Mouse (Mus musculus) neutrophil, adult 5-6 weeks (primary cell): ENCODE measurements around the gene Med26. TPM values are rescaled to one million over a fixed set of nuclear protein-coding genes. Genes with fewer than 3 reads are reported as not detected.

ENCODE experiments used
- ATAC-seq: fragments of 151-379, 151-347 bp; 2 replicates; pipeline ENCODE4 v1.8.0; 2017; ENCODE audit warnings: mild to moderate bottlenecking, moderate TSS enrichment; ENCODE audit not compliant: insufficient number of reproducible peaks, poor library complexity, low FRiP score, severe bottlenecking; ENCODE audit errors: extremely low read depth
- total RNA-seq: library from RNA; stranded (forward); fragments of 200-1000 nt; gene quantifications from 2 replicates; pipeline ENCODE4 v1.2.3, GENCODE M21; 2017

Med26 gene
- 9.1 and 10.1 TPM in 2 replicates for total RNA-seq

DNA sequence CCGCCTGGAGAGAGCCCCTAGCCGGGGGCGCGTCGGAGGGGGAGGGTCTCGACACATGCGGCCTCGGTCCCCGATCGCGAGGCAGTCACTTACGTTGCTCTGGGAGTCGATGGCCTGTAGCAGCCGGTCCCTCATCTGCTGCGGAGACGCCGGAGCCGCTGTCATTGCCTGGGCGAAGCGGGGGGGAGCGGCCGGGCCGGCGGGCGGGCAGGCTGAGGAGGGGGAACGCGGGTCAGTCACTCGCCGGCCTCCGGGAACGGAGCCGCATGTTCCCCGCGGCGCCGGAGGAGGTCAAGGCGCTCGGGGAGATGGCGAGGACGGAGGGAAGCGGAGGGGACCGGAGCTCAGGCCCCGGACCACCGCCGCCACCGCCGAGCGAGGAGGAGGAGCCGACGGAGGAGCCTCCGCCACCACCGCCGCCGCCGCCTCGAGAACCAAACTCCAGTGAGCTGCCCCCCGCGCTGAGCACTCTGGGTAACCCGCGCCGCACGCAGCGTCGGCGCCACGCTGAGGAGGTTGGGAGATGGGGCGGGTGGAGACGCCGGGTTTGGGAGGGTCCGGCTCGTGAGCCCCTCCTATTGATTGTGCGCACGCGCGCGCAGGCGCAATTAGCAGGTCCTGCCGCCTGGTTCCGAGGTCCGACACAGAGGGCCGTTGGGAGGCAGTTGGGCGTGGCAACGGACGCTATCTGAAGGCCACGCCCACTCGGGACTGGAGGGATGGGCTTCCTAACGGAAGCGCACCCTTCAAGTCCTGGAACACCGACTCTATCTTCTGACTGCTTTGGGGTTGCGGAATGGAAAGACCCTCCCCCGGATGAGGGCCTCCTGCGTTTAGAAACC, at the start of gene Med26:
Med26 (minus strand) TSS at position 469 of the 842 bp plus-strand sequence.
- peak; percentile 90 for ATAC-seq

DNA sequence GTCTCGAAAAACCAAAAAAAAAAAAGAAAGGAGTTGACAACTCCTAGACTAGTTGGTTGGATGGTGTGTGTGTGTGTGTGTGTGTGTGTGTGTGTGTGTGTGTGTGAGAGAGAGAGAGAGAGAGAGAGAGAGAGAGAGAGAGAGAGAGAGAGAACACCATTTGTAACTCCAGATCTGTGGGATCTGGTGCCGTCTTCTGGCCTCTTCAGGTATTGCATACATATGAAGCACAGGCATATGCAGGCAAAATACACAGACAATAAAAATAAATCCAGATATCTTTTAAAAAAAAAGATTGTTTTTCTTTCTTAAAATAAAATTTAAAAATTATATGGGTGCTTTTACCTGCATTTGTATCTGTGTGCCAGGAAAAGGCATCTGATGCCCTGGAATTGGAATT, 42.1 kb upstream of the Med26 start:
- peak; percentile 88 for ATAC-seq

DNA sequence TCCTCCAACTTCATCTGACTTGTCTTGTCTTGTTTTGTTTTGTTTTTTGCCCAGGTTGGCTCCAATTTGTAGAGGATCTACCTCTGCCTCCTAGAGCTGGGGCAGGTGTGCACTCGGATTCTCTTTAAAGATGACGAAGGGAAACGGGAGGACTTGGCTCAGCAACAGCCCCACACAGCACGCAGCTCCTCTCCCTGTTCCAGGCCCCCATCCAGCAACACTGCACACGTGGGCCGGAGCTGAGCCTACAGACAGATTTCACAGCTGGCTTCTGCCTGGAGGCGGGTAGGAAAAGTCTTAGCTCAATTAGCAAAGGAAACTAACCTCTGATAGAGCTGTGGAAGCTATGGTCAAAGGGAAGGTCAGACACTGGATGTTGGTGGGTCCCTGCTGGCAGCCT, 41.2 kb upstream of the Med26 start:
- ATAC-seq, result no peak

DNA sequence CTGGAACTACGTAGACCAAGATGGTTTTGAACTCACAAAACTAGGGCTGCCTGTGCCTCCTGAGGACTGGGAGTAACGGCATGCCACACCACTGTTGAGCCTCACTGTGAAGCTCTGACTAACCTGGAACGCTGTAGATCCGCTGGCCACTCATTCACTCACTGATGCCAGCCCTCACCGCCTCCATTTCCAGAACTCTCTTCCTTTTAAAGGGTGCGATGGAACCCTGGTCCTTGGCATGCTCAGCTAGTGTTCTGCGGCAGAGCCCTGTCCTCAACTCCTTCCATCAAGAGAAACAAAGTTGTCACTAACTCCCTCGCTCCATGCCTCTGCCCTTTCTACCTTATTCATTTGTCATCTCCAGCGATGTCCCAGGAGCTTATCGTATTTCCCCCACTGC, 40.8 kb upstream of the Med26 start:
- no peak for ATAC-seq

- no peak for ATAC-seq
Measured at GRCm38 (mm10) chr8:72587806-72588205, 39.7 kb upstream of the Med26 start.

GRCm38 (mm10) chr8:72584390-72584789, 36.3 kb upstream of the Med26 start:
- no peak for ATAC-seq

GRCm38 (mm10) chr8:72583056-72583771, 35.1 kb upstream of the Med26 start:
- ATAC-seq, result peak; percentile 93

GRCm38 (mm10) chr8:72579374-72579773, 31.3 kb upstream of the Med26 start:
- ATAC-seq, result no peak

GRCm38 (mm10) chr8:72577941-72578340, 29.9 kb upstream of the Med26 start:
- ATAC-seq, result no peak

DNA sequence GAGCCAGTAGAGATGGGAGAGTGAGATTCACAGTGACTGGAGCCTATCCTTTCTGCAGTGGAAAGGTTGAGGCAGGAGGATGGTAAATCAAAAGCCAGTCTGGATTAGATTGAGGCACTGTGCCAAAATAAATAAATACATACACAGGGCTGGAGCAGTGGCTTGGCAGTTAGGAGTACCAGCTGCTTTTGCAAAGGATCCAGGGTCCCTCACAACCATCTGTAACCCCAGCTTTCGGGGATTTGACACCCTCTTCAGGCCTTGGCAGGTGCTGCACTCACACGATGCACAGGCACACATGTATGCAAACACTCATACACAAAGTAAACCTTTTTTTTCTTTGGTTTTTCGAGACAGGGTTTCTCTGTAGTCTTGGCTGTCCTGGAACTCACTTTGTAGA, 29.2 kb upstream of the Med26 start:
- ATAC-seq, result no peak

GRCm38 (mm10) chr8:72575915-72576314, 27.8 kb upstream of the Med26 start:
- no peak for ATAC-seq

DNA sequence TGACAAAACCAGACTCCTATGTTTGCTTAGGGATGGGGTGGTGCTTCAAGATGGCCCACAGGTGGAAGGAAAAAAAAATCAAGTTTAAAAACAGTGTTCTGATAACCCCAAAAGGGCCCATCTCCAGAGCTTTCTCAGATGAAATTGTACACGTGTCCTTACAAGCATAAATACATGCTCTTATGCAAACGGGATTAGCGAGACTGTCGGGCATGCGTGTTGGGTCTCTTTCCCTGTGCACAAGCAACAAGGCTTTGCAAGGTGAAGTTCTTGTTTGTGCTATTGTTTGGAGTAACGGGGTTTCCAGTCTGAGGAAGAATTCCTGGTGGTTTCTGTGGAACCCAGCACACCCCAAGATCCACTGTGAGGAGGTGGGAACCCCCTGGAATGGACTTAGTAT, 25.4 kb upstream of the Med26 start:
- ATAC-seq, result no peak

GRCm38 (mm10) chr8:72572507-72572906, 24.4 kb upstream of the Med26 start:
- ATAC-seq, result no peak

DNA sequence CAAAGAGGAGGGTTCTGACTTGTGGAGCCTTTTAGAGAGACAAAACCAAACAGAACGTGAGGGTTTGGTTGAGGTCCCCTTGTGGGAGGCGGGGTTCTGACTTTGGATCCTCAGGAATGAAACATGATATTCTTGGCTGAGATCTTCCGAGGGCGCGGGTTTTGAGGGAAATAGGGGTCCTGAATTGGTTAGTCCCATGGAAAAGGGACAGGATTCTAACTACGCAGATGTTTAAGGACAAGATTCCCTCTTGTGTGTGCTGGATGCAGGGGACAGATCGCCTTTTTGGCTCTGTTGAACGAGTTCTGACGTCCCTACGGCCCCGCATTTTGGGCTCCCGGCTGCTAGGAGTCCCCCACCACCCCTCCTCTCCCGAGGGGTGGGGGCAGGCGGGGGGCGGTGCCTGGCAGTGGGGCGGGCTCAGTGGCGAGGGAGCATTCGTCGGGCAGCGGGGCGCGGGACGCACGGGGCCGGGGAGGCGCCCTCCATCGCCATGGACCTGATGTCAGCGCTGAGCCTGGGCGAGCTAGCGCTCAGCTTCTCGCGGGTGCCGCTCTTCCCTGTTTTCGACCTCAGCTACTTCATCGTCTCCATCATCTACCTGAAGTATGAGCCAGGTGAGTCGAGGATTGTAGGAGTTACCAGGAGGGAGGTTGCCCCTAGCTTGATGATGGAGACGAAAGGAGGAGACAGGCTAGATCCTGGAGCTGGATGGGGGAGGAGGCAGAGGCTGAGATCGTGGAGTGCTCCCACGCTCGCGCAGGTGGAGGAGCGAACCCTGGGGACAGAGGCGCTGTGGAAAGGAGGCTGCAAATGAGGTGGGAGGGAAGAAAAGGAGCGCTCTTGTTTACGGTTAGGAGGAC, 23.8 kb upstream of the Med26 start, which contains the start of gene Tmem38a:
Tmem38a (plus strand) TSS at position 445 of the 863 bp plus-strand sequence.
- ATAC-seq, result peak; percentile 10; the same call in 1 of the 2 replicates

DNA sequence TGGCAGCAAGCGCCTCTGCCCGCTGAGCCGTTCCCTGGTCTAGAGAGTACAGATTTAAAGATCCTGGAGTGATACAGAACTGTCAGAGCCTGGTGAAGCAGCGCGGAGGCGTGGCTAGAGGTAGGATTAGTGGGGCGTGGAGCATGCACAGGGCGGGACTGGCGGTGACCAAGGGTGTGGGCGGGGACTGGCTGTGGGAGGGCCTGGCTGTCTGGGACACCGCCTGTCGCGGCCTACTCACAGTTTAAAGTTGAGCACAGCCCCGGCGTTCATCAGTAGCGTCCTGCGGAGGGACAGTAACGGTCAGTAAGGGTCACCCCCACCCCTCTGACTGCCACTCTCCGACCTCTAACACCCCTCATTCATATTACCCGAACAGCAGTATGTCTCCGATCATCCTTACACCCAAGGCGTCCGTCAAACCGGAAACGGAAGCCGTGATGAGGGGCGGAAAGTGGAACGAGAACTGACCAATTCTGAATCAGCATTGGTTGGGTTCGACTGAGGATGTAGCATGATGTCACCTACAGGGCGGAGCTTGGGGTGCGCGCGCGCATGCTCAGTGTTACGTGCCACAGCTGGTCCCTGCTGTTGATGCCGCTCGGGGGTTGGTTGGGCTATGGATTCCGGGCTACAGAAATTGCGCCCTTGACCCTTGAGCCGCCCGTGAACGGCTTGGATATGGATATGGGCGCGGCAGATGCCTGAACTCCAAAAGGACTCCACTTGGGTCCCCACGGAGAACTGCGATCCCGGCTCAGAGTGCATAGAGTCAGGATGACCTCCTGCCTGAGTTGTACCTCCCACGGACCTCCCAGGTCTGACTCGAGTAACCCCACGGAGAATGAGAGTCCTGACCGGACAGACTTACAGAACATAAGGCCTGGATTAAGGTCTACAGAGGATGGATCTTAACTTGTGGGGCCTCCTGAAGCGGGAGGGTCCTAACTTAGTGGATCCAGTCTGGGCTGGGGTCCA, 22.9 kb upstream of the Med26 start, which contains the start of gene Smim7:
Smim7 (minus strand) TSS at position 456 of the 978 bp plus-strand sequence.
- ATAC-seq, result peak; percentile 88

DNA sequence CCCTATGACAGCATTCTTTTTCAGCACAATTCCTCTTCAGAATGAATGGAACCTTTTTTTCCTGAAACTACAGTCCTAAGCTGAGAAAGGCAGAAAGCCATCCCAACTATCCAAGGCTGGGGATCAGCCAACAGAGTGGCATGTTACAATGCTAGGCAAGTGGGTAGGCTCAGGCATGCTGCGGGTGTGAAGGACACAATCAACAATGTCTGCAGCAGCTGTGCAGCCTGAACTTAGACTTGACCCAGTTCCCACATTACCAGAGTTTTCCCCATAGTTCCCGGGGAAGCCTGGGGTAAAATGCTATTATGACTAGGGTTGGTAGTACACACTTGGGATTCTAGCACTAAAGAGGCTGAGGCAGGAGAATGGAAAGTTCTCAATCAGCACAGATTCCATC, 17.9 kb upstream of the Med26 start:
- ATAC-seq, result no peak

DNA sequence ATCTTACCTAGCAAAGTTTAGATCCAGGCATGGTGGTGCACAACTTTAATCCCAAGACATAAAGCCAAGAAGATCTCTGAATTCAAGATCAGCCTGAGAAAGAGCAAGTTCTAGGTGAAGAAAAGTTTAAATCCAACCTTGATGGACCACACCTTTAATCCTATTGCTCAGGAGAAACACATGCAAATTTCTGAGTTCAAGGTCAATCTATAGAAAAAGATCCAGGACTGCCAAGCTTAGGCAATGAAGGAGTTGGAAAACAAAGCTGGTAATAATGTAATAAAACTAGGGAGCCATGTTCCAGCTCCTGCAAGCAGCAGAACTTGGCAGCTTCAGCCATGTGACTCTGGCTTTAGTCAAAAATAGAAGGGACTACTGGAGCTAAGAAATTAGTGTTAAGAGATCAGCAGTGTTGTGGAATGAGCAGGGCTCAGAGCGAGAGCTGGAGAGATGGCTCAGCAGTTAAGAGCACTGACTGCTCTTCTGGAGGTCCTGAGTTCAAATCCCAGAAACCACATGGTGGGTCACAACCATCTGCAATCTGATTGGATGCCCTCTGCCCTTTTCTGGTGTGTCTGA, 13.1 kb upstream of the Med26 start:
- ATAC-seq, result no peak

GRCm38 (mm10) chr8:72555770-72556169, 7.7 kb upstream of the Med26 start:
- no peak for ATAC-seq
